Mouse (Mus musculus) kidney, embryonic 14.5 days (tissue): ENCODE results near the gene Lipf. TPM values are rescaled to one million over a fixed set of nuclear protein-coding genes. Genes with fewer than 3 reads are reported as not detected.

Experiments used
- ATAC-seq: fragments of 200-750 bp; cut with Nextera tagmentation; 2 replicates; pipeline ENCODE4 v1.8.0; 2017; ENCODE audit warnings: moderate number of reproducible peaks, mild to moderate bottlenecking, moderate TSS enrichment, moderate library complexity; ENCODE audit not compliant: low FRiP score, low TSS enrichment
- H3K27ac ChIP-seq: fragments of 300-500 bp; sonication (generic); 2 replicates; pipeline ENCODE4 v1.5.1; 2014; ENCODE audit warnings: low read depth, mild to moderate bottlenecking, low read length, moderate library complexity, mixed read lengths
- H3K27me3 ChIP-seq: fragments of 300-500 bp; sonication (generic); 2 replicates; pipeline ENCODE4 v1.6.1; 2014; ENCODE audit warnings: mild to moderate bottlenecking, low read length; ENCODE audit not compliant: control insufficient read depth, insufficient read depth
- H3K36me3 ChIP-seq: fragments of 300-500 bp; sonication (generic); 2 replicates; pipeline ENCODE4 v1.6.1; 2014; ENCODE audit warnings: low read length, mixed read lengths; ENCODE audit not compliant: control insufficient read depth, insufficient read depth
- H3K4me1 ChIP-seq: fragments of 300-500 bp; sonication (generic); 2 replicates; pipeline ENCODE4 v1.6.1; 2014; ENCODE audit warnings: low read length, mixed read lengths; ENCODE audit not compliant: control insufficient read depth, insufficient read depth
- H3K4me2 ChIP-seq: fragments of 300-500 bp; sonication (generic); replicated peaks from 2 replicates; pipeline ENCODE4 v1.6.1; 2014; ENCODE audit warnings: low read depth, mild to moderate bottlenecking, low read length
- H3K4me3 ChIP-seq: fragments of 300-500 bp; sonication (generic); 2 replicates; pipeline ENCODE4 v1.5.1; 2014; ENCODE audit warnings: mild to moderate bottlenecking, low read length
- H3K9ac ChIP-seq: fragments of 300-500 bp; sonication (generic); 2 replicates; pipeline ENCODE4 v1.6.1; 2014; ENCODE audit warnings: low read depth, mild to moderate bottlenecking, low read length, moderate library complexity
- H3K9me3 ChIP-seq: fragments of 300-500 bp; sonication (generic); 2 replicates; pipeline ENCODE4 v1.6.1; 2016; ENCODE audit warnings: low read length; ENCODE audit not compliant: control insufficient read depth
- WGBS: fragments of 180-500 bp; shearing (Covaris S2); extraction: QIAGEN DNeasy Blood & Tissue Kit; methylation state at CpG from one replicate; pipeline ENCODE4 v1.1.7; 2014; 5-methylcytosine and 5-hydroxymethylcytosine counted together
- polyA plus RNA-seq: library from polyadenylated mRNA; unstranded; fragments of >200 nt; fragmentation: Nextera tagmentation; extraction: Ambion mirVana; gene quantifications from 2 replicates; pipeline ENCODE4 v1.2.1, GENCODE M21; 2014

The Lipf gene
- polyA plus RNA-seq: not detected in 2 replicates

DNA sequence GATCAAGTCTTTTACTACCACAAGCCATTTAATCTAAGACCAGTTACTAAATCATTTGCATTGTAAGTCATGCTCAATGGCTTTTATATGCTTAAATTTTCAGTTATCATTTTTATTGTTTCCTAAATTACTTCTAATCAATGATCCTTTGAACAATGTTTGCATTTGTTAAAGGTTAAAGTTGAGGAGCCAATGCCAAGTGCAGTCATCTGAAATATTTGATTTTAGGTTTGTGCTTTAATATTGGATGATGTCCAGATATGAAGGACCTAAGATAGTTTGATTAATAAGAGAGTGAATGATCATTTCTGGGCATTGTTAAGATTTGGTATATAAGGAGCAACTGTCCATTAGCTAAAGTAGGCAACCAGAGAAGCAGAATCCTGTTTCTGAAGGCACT is at the start of gene Lipf:
Gene Lipf, plus strand, starts transcription at position 301 of the 400 bp plus-strand sequence.
- no peaks in the 10 kb centered on the region for H3K27me3 ChIP-seq
- no peaks in the 10 kb centered on the region for H3K9me3 ChIP-seq
- no peak for ATAC-seq

GRCm38 (mm10) chr19:33924099-33924498 is 36.9 kb upstream of the Lipf start:
- Histone ChIP-seq H3K4me3 (no peak overlapping the region), H3K9ac (no peak overlapping the region)

More for the DNA sequence above, at the start of gene Lipf:
- Histone ChIP-seq H3K9ac (no peak within 1 kb of the TSS), H3K27ac (no peak within 1 kb of the TSS), H3K4me2 (no peak within 1 kb of the TSS), H3K4me1 (no peaks in the 10 kb centered on the region), H3K36me3 (no peaks in the 10 kb centered on the region), H3K4me3 (no peak within 1 kb of the TSS)

GRCm38 (mm10) chr19:33979007-33979406 is 18.0 kb downstream of the Lipf start:
- Histone ChIP-seq H3K9me3 (no peaks in the 10 kb centered on the region), H3K27me3 (no peaks in the 10 kb centered on the region), H3K4me2 (no peak overlapping the region), H3K27ac (no peak overlapping the region), H3K9ac (no peak overlapping the region), H3K4me3 (no peak overlapping the region), H3K4me1 (no peaks in the 10 kb centered on the region), H3K36me3 (no peaks in the 10 kb centered on the region)
- no peak for ATAC-seq
- WGBS: 53% methylated on average over 3 of the region's 3 CpGs

More at GRCm38 (mm10) chr19:33924099-33924498, 36.9 kb upstream of the Lipf start:
- no peak overlapping the region for H3K4me2 ChIP-seq
- H3K9me3 ChIP-seq: no peaks in the 10 kb centered on the region
- ATAC-seq: no peak
- no peaks in the 10 kb centered on the region for H3K27me3 ChIP-seq
- no peak overlapping the region for H3K27ac ChIP-seq
- no peaks in the 10 kb centered on the region for H3K4me1 ChIP-seq
- no peaks in the 10 kb centered on the region for H3K36me3 ChIP-seq

DNA sequence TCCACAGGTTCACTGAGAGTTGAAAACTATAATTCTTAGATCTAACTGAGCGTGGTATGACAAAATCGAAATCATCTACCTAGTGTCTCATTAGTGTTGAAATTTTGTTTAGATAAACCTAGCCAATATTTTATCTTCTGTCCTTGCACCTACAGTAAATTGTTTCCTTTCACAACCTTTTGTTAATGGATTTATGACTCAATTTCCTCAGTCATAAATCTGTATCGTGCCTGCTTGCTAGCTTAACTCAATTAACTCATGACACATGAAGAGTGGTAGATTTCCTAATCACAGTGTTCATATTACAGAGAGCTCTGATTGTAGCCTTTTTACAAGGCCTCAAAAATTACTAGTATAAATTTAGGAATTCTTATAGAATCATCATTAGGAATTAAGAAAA is 22.1 kb downstream of the Lipf start:
- Histone ChIP-seq H3K27me3 (no peaks in the 10 kb centered on the region), H3K36me3 (no peaks in the 10 kb centered on the region), H3K4me1 (no peaks in the 10 kb centered on the region), H3K4me2 (no peak overlapping the region), H3K4me3 (no peak overlapping the region), H3K27ac (no peak overlapping the region), H3K9ac (no peak overlapping the region), H3K9me3 (no peaks in the 10 kb centered on the region)
- no peak for ATAC-seq
- 28% methylated on average over 3 of the region's 3 CpGs for WGBS

- no peaks in the 10 kb centered on the region for H3K27me3 ChIP-seq
- no peak within 1 kb of the TSS for H3K27ac ChIP-seq
- ATAC-seq: no peak
- 88% methylated on average over 6 of the region's 6 CpGs for WGBS
- H3K4me3 ChIP-seq: no peak within 1 kb of the TSS
- H3K9ac ChIP-seq: no peak within 1 kb of the TSS
- no peaks in the 10 kb centered on the region for H3K9me3 ChIP-seq
- H3K4me1 ChIP-seq: no peaks in the 10 kb centered on the region
- H3K4me2 ChIP-seq: no peak within 1 kb of the TSS
- no peaks in the 10 kb centered on the region for H3K36me3 ChIP-seq
Measured at GRCm38 (mm10) chr19:34008002-34008401, 47.0 kb downstream of the Lipf start, which contains the start of gene Lipk. Gene Lipk, plus strand, starts transcription at chr19:34008290.

GRCm38 (mm10) chr19:34021440-34022172 is 60.6 kb downstream of the Lipf start:
- no peak for ATAC-seq
- Histone ChIP-seq H3K27me3 (no peaks in the 10 kb centered on the region), H3K36me3 (no peaks in the 10 kb centered on the region), H3K4me2 (no peak overlapping the region), H3K27ac (no peak overlapping the region), H3K9ac (no peak overlapping the region), H3K4me1 (no peaks in the 10 kb centered on the region), H3K9me3 (no peaks in the 10 kb centered on the region), H3K4me3 (no peak overlapping the region)
- WGBS: 85% methylated on average over 11 of the region's 11 CpGs

- Histone ChIP-seq H3K4me2 (no peak overlapping the region), H3K27ac (no peak overlapping the region), H3K36me3 (no peaks in the 10 kb centered on the region), H3K9me3 (no peaks in the 10 kb centered on the region), H3K4me1 (no peaks in the 10 kb centered on the region), H3K4me3 (no peak overlapping the region), H3K9ac (no peak overlapping the region), H3K27me3 (no peaks in the 10 kb centered on the region)
- ATAC-seq: no peak
- WGBS: 42% methylated on average over 3 of the region's 3 CpGs
Measured at GRCm38 (mm10) chr19:34022759-34023158, 61.8 kb downstream of the Lipf start.

Other genes with a start within 250 kb of the Lipf start
- gene Lipo2, start 209.8 kb upstream of the Lipf start, polyA plus RNA-seq: 0.29 and 0.42 TPM in 2 replicates
- gene Lipo3, start 199.2 kb upstream of the Lipf start, polyA plus RNA-seq: 14.7 and 18.0 TPM in 2 replicates
- not detected in 2 replicates for gene Lipo1, start 173.7 kb upstream of the Lipf start, polyA plus RNA-seq
- gene Lipk, start 47.1 kb downstream of the Lipf start, polyA plus RNA-seq: not detected in 2 replicates
- not detected in 2 replicates for gene Lipn, start 106.2 kb downstream of the Lipf start, polyA plus RNA-seq
- not detected in 2 replicates for gene Lipm, start 139.7 kb downstream of the Lipf start, polyA plus RNA-seq
- not detected in 2 replicates for gene Ankrd22, start 204.9 kb downstream of the Lipf start, polyA plus RNA-seq
- 4.6 and 5.5 TPM in 2 replicates for gene Stambpl1, start 231.0 kb downstream of the Lipf start, polyA plus RNA-seq